Mouse (Mus musculus): ENCODE results near the gene Spaca4.

The Spaca4 gene

GRCm38 (mm10) chr7:45720413-45721233 is 5.0 kb downstream of the Spaca4 start, which contains the start of gene Fam83e:
TSS of gene Fam83e (plus strand) at chr7:45721212.
- ChIA-PET CTCF (interaction anchor here (0.6 to 3.4 kb wide), 38 partner anchors 9 to 380 kb away, joined by 3 to 19 read pairs (median 4); partner anchors contain the start of genes Cyth2 (in 1 of the 4), Kdelr1 (in 1 of the 4) and Ntn5 (in 1 of the 4)), POLR2A (interaction anchor here (0.5 to 18.3 kb wide), 109 partner anchors 8 to 659 kb away, joined by 3 to 640 read pairs (median 4); partner anchors contain the start of genes Dbp (in 4 of the 4), Cyth2 (in 3 of the 4), Ftl1 (in 3 of the 4) and Kdelr1 (in 3 of the 4))

GRCm38 (mm10) chr7:45719738-45720412 is 5.7 kb downstream of the Spaca4 start:
- ChIA-PET CTCF (interaction anchor here (0.6 to 3.4 kb wide), 25 partner anchors 9 to 203 kb away, joined by 3 to 19 read pairs (median 5); partner anchors contain the start of genes Cyth2 (in 1 of the 4), Kdelr1 (in 1 of the 4) and Ntn5 (in 1 of the 4)), POLR2A (interaction anchor here (0.6 to 18.3 kb wide), 81 partner anchors 8 to 658 kb away, joined by 3 to 640 read pairs (median 5); partner anchors contain the start of genes Dbp (in 4 of the 4), Cyth2 (in 3 of the 4), Ftl1 (in 3 of the 4) and Kdelr1 (in 3 of the 4))

- CTCF ChIA-PET = interaction anchor here in 2 of 4 experiments (1.1 to 3.4 kb wide), 5 partner anchors 10 to 68 kb away, joined by 3 to 19 read pairs (median 6); no protein-coding TSS in a partner anchor
- POLR2A ChIA-PET = interaction anchor here (0.7 to 18.3 kb wide), 91 partner anchors 9 to 323 kb away, joined by 3 to 640 read pairs (median 8); partner anchors contain the start of genes Dbp (in 4 of the 4), Cyth2 (in 3 of the 4), Ntn5 (in 3 of the 4) and Car11 (in 2 of the 4)
These were observed 6.4 kb downstream of the Spaca4 start for GRCm38 (mm10) chr7:45719180-45719579.

GRCm38 (mm10) chr7:45718331-45718730 is 7.3 kb downstream of the Spaca4 start:
- ChIA-PET CTCF (interaction anchor here in 3 of 4 experiments (0.6 to 3.4 kb wide), 9 partner anchors 9 to 262 kb away, joined by 3 to 19 read pairs (median 4); partner anchors contain the start of gene Ntn5 (in 1 of the 3)), POLR2A (interaction anchor here (0.6 to 18.3 kb wide), 165 partner anchors 9 to 1285 kb away, joined by 3 to 640 read pairs (median 6); partner anchors contain the start of genes Cyth2 (in 4 of the 4), Dbp (in 4 of the 4), Ccdc114 (in 3 of the 4) and Ftl1 (in 3 of the 4))

GRCm38 (mm10) chr7:45717918-45718297 is 7.7 kb downstream of the Spaca4 start, which contains the start of gene Sphk2:
TSS of gene Sphk2 (minus strand) at chr7:45718002.
- ChIA-PET POLR2A (interaction anchor here (0.5 to 18.3 kb wide), 198 partner anchors 9 to 1284 kb away, joined by 3 to 640 read pairs (median 5); partner anchors contain the start of genes Cyth2 (in 4 of the 4), Dbp (in 4 of the 4), Ccdc114 (in 3 of the 4) and Ftl1 (in 3 of the 4)), CTCF (interaction anchor here in 3 of 4 experiments (0.6 to 2.0 kb wide), 9 partner anchors 9 to 261 kb away, joined by 3 to 10 read pairs (median 4); partner anchors contain the start of gene Ntn5 (in 1 of the 3))

GRCm38 (mm10) chr7:45716952-45717917 is 8.4 kb downstream of the Spaca4 start:
- POLR2A ChIA-PET = interaction anchor here (0.5 to 18.3 kb wide), 195 partner anchors 10 to 1284 kb away, joined by 3 to 640 read pairs (median 5); partner anchors contain the start of genes Cyth2 (in 4 of the 4), Dbp (in 4 of the 4), Ccdc114 (in 3 of the 4) and Ftl1 (in 3 of the 4)
- CTCF ChIA-PET = interaction anchor here in 3 of 4 experiments (0.6 to 2.0 kb wide), 11 partner anchors 9 to 1203 kb away, joined by 3 to 10 read pairs (median 4); partner anchors contain the start of genes Lmtk3 (in 1 of the 3) and Ntn5 (in 1 of the 3)

- ChIA-PET POLR2A (interaction anchor here (0.5 to 18.3 kb wide), 34 partner anchors 9 to 411 kb away, joined by 3 to 640 read pairs (median 10); partner anchors contain the start of genes Dbp (in 4 of the 4), Ftl1 (in 3 of the 4), Car11 (in 2 of the 4) and Cyth2 (in 2 of the 4)), CTCF (interaction anchor here in 3 of 4 experiments (0.5 to 1.7 kb wide), 6 partner anchors 33 to 1204 kb away, joined by 3 to 7 read pairs (median 4); partner anchors contain the start of genes Lmtk3 (in 1 of the 3) and Ntn5 (in 1 of the 3))
These were observed 9.2 kb downstream of the Spaca4 start for GRCm38 (mm10) chr7:45716460-45716857.

- POLR2A ChIA-PET = interaction anchor here (0.7 to 18.3 kb wide), 49 partner anchors 8 to 731 kb away, joined by 3 to 640 read pairs (median 4); partner anchors contain the start of genes Dbp (in 4 of the 4), Ftl1 (in 3 of the 4), Spaca4 (in 3 of the 4) and Car11 (in 2 of the 4)
- CTCF ChIA-PET = interaction anchor here in 3 of 4 experiments (0.5 to 1.1 kb wide), 6 partner anchors 15 to 1066 kb away, joined by 3 to 6 read pairs (median 4); no protein-coding TSS in a partner anchor
These were observed 9.7 kb downstream of the Spaca4 start for GRCm38 (mm10) chr7:45715741-45716459.

GRCm38 (mm10) chr7:45715090-45715708 is 10.4 kb downstream of the Spaca4 start, which contains the start of gene Rpl18:
TSS of gene Rpl18 (plus strand) at chr7:45715457.
- CTCF ChIA-PET = interaction anchor here in 2 of 4 experiments (0.6 to 1.1 kb wide), 8 partner anchors 16 to 480 kb away, joined by 3 to 11 read pairs (median 3); no protein-coding TSS in a partner anchor
- POLR2A ChIA-PET = interaction anchor here (0.7 to 18.3 kb wide), 67 partner anchors 9 to 865 kb away, joined by 3 to 640 read pairs (median 3); partner anchors contain the start of genes Dbp (in 4 of the 4), Ftl1 (in 3 of the 4), Plekha4 (in 3 of the 4) and Ppp1r15a (in 3 of the 4)

- CTCF ChIA-PET = interaction anchor here in 2 of 4 experiments (0.5 to 1.1 kb wide), 7 partner anchors 27 to 480 kb away, joined by 3 to 11 read pairs (median 4); no protein-coding TSS in a partner anchor
- POLR2A ChIA-PET = interaction anchor here (0.7 to 18.3 kb wide), 63 partner anchors 10 to 865 kb away, joined by 3 to 640 read pairs (median 4); partner anchors contain the start of genes Dbp (in 4 of the 4), Ftl1 (in 3 of the 4), Plekha4 (in 3 of the 4) and Ppp1r15a (in 3 of the 4)
These were observed 11.0 kb downstream of the Spaca4 start for GRCm38 (mm10) chr7:45714630-45715089.

- CTCF ChIA-PET = interaction anchor here in 1 of 4 experiments (0.5 kb wide), 1 partner anchor 134 kb away, joined by 4 read pairs; no protein-coding TSS in a partner anchor
- POLR2A ChIA-PET = interaction anchor here in 2 of 4 experiments (1.0 to 18.3 kb wide), 9 partner anchors 10 to 347 kb away, joined by 3 to 640 read pairs (median 9); partner anchors contain the start of genes Car11 (in 2 of the 2), Dbp (in 2 of the 2), Ftl1 (in 1 of the 2) and Ppfia3 (in 1 of the 2)
These were observed 11.6 kb downstream of the Spaca4 start for GRCm38 (mm10) chr7:45713881-45714520.

- ChIA-PET POLR2A (interaction anchor here in 2 of 4 experiments (0.6 to 18.3 kb wide), 8 partner anchors 8 to 253 kb away, joined by 3 to 640 read pairs (median 4); partner anchors contain the start of genes Car11 (in 1 of the 2), Dbp (in 1 of the 2), Fam83e (in 1 of the 2) and Ftl1 (in 1 of the 2)), CTCF (no interaction called here)
These were observed 12.2 kb downstream of the Spaca4 start for GRCm38 (mm10) chr7:45713396-45713795.

GRCm38 (mm10) chr7:45712022-45712757 is 13.4 kb downstream of the Spaca4 start:
- POLR2A ChIA-PET = interaction anchor here in 2 of 4 experiments (0.5 to 18.3 kb wide), 10 partner anchors 8 to 252 kb away, joined by 3 to 640 read pairs (median 3); partner anchors contain the start of genes Car11 (in 1 of the 2), Dbp (in 1 of the 2), Fam83e (in 1 of the 2) and Ftl1 (in 1 of the 2)

More at GRCm38 (mm10) chr7:45712022-45712757, 13.4 kb downstream of the Spaca4 start:
- CTCF ChIA-PET = interaction anchor here in 1 of 4 experiments (0.6 kb wide), 1 partner anchor 172 kb away, joined by 3 read pairs; no protein-coding TSS in a partner anchor

All from embryonic stem cell, embryonic (primary cell).